Comparison of ENCODE assay signal across 8 mouse cellular contexts in genomic region chr1:105711227-105711626, GRCm38 (mm10). TPM values are rescaled to one million over a fixed set of nuclear protein-coding genes. Genes with fewer than 3 reads are reported as not detected.
DNase-seq lines count a peak whose midpoint lies in the region; ATAC-seq lines count a peak whose summit lies in the region.

No protein-coding gene starts in this region.

- peak; percentile 6 for DNase-seq in heart, adult 8-10 months (ENCODE audit: low spot score)
- DNase-seq in midbrain, embryonic 14.5 days = peak; percentile 79
- peak; percentile 24 for DNase-seq in MN1 (ENCODE audit: low spot score)
- DNase-seq in spleen, postnatal 36 days (ENCODE audit: low spot score in 2 of 2) = no peak

- no peak overlapping the region for H3K9ac ChIP-seq in heart, embryonic 11.5 days (ENCODE audit: low read depth, low read length)
- no peak overlapping the region for H3K9ac ChIP-seq in midbrain, embryonic 14.5 days (replicated peaks; ENCODE audit: low read length)
- H3K9ac ChIP-seq in midbrain, embryonic 13.5 days (replicated peaks) = no peak overlapping the region
- no peak overlapping the region for H3K9ac ChIP-seq in midbrain, embryonic 15.5 days

- H3K27ac ChIP-seq in heart, embryonic 11.5 days (ENCODE audit: low read depth, low read length) = no peak overlapping the region
- H3K27ac ChIP-seq in midbrain, embryonic 14.5 days (replicated peaks; ENCODE audit: low read depth, low read length) = no peak overlapping the region
- no peak overlapping the region for H3K27ac ChIP-seq in midbrain, embryonic 13.5 days
- H3K27ac ChIP-seq in midbrain, embryonic 15.5 days = no peak overlapping the region

- H3K4me2 ChIP-seq in heart, embryonic 11.5 days = no peak overlapping the region
- no peak overlapping the region for H3K4me2 ChIP-seq in midbrain, embryonic 14.5 days (ENCODE audit: low read length)
- no peak overlapping the region for H3K4me2 ChIP-seq in midbrain, embryonic 13.5 days (replicated peaks)
- H3K4me2 ChIP-seq in midbrain, embryonic 15.5 days = no peak overlapping the region

- H3K27me3 ChIP-seq in heart, embryonic 11.5 days (ENCODE audit: control insufficient read depth, insufficient read depth, low read length) = no peaks in the 10 kb centered on the region
- no peaks in the 10 kb centered on the region for H3K27me3 ChIP-seq in midbrain, embryonic 14.5 days (ENCODE audit: control insufficient read depth, insufficient read depth, low read length)
- no peaks in the 10 kb centered on the region for H3K27me3 ChIP-seq in midbrain, embryonic 13.5 days
- H3K27me3 ChIP-seq in midbrain, embryonic 15.5 days (replicated peaks) = no peaks in the 10 kb centered on the region

- WGBS in heart, embryonic 11.5 days (ENCODE audit: insufficient replicate concordance) = 58% methylated on average over 1 of the region's 1 CpGs
- 49% methylated on average over 1 of the region's 1 CpGs for WGBS in midbrain, embryonic 14.5 days
- WGBS in midbrain, embryonic 13.5 days = 48% methylated on average over 1 of the region's 1 CpGs
- WGBS in midbrain, embryonic 15.5 days = 38% methylated on average over 1 of the region's 1 CpGs

- no peak for ATAC-seq in heart, embryonic 11.5 days (replicated peaks; ENCODE audit: insufficient number of reproducible peaks, low FRiP score, low TSS enrichment)
- no peak for ATAC-seq in midbrain, embryonic 14.5 days (ENCODE audit: low FRiP score, low TSS enrichment)
- ATAC-seq in midbrain, embryonic 13.5 days = no peak
- ATAC-seq in inflammation-experienced regulatory T-cells, adult 6 months = peak; percentile 33
- ATAC-seq in midbrain, embryonic 15.5 days (replicated peaks) = no peak

- no peaks in the 10 kb centered on the region for H3K9me3 ChIP-seq in heart, embryonic 11.5 days (replicated peaks; ENCODE audit: control insufficient read depth, low read length)
- no peaks in the 10 kb centered on the region for H3K9me3 ChIP-seq in midbrain, embryonic 14.5 days (ENCODE audit: control insufficient read depth, low read length)
- no peaks in the 10 kb centered on the region for H3K9me3 ChIP-seq in midbrain, embryonic 13.5 days
- H3K9me3 ChIP-seq in midbrain, embryonic 15.5 days = no peaks in the 10 kb centered on the region

- H3K4me1 ChIP-seq in heart, embryonic 11.5 days (ENCODE audit: control insufficient read depth, insufficient read depth, low read length) = no peaks in the 10 kb centered on the region
- no peaks in the 10 kb centered on the region for H3K4me1 ChIP-seq in midbrain, embryonic 14.5 days (ENCODE audit: control insufficient read depth, insufficient read depth, low read length)
- no peaks in the 10 kb centered on the region for H3K4me1 ChIP-seq in midbrain, embryonic 13.5 days (replicated peaks)
- H3K4me1 ChIP-seq in midbrain, embryonic 15.5 days = no peaks in the 10 kb centered on the region

- peaks cover 3% of the 10 kb centered on the region; the same call in 1 of the 2 replicates for H3K36me3 ChIP-seq in heart, embryonic 11.5 days (ENCODE audit: control insufficient read depth, insufficient read depth, low read length)
- H3K36me3 ChIP-seq in midbrain, embryonic 14.5 days (ENCODE audit: control insufficient read depth, insufficient read depth, low read length) = peaks cover 24% of the 10 kb centered on the region
- H3K36me3 ChIP-seq in midbrain, embryonic 13.5 days = peaks cover 26% of the 10 kb centered on the region
- H3K36me3 ChIP-seq in midbrain, embryonic 15.5 days (replicated peaks) = peaks cover 17% of the 10 kb centered on the region; the same call in 1 of the 2 replicates

- no peak overlapping the region for H3K4me3 ChIP-seq in heart, embryonic 11.5 days (ENCODE audit: low read depth, low read length)
- no peak overlapping the region for H3K4me3 ChIP-seq in midbrain, embryonic 14.5 days (replicated peaks; ENCODE audit: low read depth, low read length)
- H3K4me3 ChIP-seq in midbrain, embryonic 13.5 days (replicated peaks) = no peak overlapping the region
- H3K4me3 ChIP-seq in midbrain, embryonic 15.5 days = no peak overlapping the region

RNA-seq across cellular contexts. Expression of gene Relch, which starts 47.6 kb away (rescaled TPM):
- 10 to 100 TPM; 17.6 to 21.4 (median 19.2) TPM for total RNA-seq in heart, adult 8-10 months (2022)
- polyA plus RNA-seq in heart, embryonic 11.5 days (2014; fragmentation: Nextera tagmentation; extraction: Ambion mirVana) = 14.1 and 18.0 TPM in 2 replicates
- polyA plus RNA-seq in midbrain, embryonic 14.5 days (2014; fragmentation: Nextera tagmentation; extraction: Ambion mirVana) = 50.0 and 53.1 TPM in 2 replicates
- 40.8 and 42.8 TPM in 2 replicates for polyA plus RNA-seq in midbrain, embryonic 13.5 days (2015; fragmentation: Nextera tagmentation; extraction: Ambion mirVana)
- polyA plus RNA-seq in inflammation-experienced regulatory T-cells, adult 6 months (2017; shearing (Covaris generic)) = 10 to 100 TPM; 35.8 to 48.0 (median 45.4) TPM
- 44.2 and 49.6 TPM in 2 replicates for polyA plus RNA-seq in midbrain, embryonic 15.5 days (2015; fragmentation: Nextera tagmentation; extraction: Ambion mirVana)

RNA-seq across cellular contexts. Expression of gene Pign, which starts 47.8 kb away (rescaled TPM):
- 10 to 100 TPM; 12.4 to 18.4 (median 13.8) TPM for total RNA-seq in heart, adult 8-10 months (2022)
- 14.8 and 14.9 TPM in 2 replicates for polyA plus RNA-seq in heart, embryonic 11.5 days (2014; fragmentation: Nextera tagmentation; extraction: Ambion mirVana)
- 13.6 and 17.0 TPM in 2 replicates for polyA plus RNA-seq in midbrain, embryonic 14.5 days (2014; fragmentation: Nextera tagmentation; extraction: Ambion mirVana)
- 12.1 and 13.1 TPM in 2 replicates for polyA plus RNA-seq in midbrain, embryonic 13.5 days (2015; fragmentation: Nextera tagmentation; extraction: Ambion mirVana)
- polyA plus RNA-seq in inflammation-experienced regulatory T-cells, adult 6 months (2017; shearing (Covaris generic)) = 10 to 100 TPM; 18.2 to 23.2 (median 22.6) TPM
- 8.6 and 11.0 TPM in 2 replicates for polyA plus RNA-seq in midbrain, embryonic 15.5 days (2015; fragmentation: Nextera tagmentation; extraction: Ambion mirVana)

Comparison
In these comparisons a context has a peak if more than half of its experiments do, and no peak if none do; other contexts are left out.
1. DNase-seq: peak in heart, adult 8-10 months (single experiment), midbrain, embryonic 14.5 days (single experiment) and MN1 (single experiment); none in spleen, postnatal 36 days (0 of 2).